Mouse (Mus musculus): ENCODE measurements at regions not wholly inside any gene's neighbourhood (a gene's known extent, or its start where the extent isn't known, plus 50 kb on each side); places are given as distances from the start of the nearest gene placed in this dataset.

- TF ChIP-seq POLR2A (IDR thresholded peaks at IDR 0.05; ENCODE audit: insufficient read depth, low read length) (no peak), CTCF (IDR thresholded peaks at IDR 0.05; ENCODE audit: low read depth, low read length) (no peak)
Observed at GRCm38 (mm10) chr10:126249176-126249575, 283.2 kb downstream of the Lrig3 start.
